Mouse (Mus musculus) midbrain, embryonic 14.5 days (tissue): Measurements from ENCODE around the gene Btbd6. TPM values are rescaled to one million over a fixed set of nuclear protein-coding genes. Genes with fewer than 3 reads are reported as not detected.

Experiments used
- ATAC-seq: fragments of 200-750 bp; cut with Nextera tagmentation; 2 replicates; pipeline ENCODE4 v1.8.0; 2017; ENCODE audit warnings: moderate number of reproducible peaks, moderate library complexity; ENCODE audit not compliant: low FRiP score, low TSS enrichment
- DNase-seq: peaks from one replicate; pipeline ENCODE4 v3.0.0-alpha.2; 2015
- H3K27ac ChIP-seq: fragments of 300-500 bp; sonication (generic); replicated peaks from 2 replicates; pipeline ENCODE4 v1.5.1; 2014; ENCODE audit warnings: mild to moderate bottlenecking, low read depth, low read length, moderate library complexity
- H3K27me3 ChIP-seq: fragments of 300-500 bp; sonication (generic); 2 replicates; pipeline ENCODE4 v1.6.1; 2014; ENCODE audit warnings: low read length, control low read depth, mixed read lengths; ENCODE audit not compliant: control insufficient read depth, insufficient read depth
- H3K36me3 ChIP-seq: fragments of 300-500 bp; sonication (generic); 2 replicates; pipeline ENCODE4 v1.6.1; 2014; ENCODE audit warnings: low read length, control low read depth; ENCODE audit not compliant: control insufficient read depth, insufficient read depth
- H3K4me1 ChIP-seq: fragments of 300-500 bp; sonication (generic); 2 replicates; pipeline ENCODE4 v1.6.1; 2014; ENCODE audit warnings: mild to moderate bottlenecking, antibody characterized with exemption, low read length, control low read depth; ENCODE audit not compliant: control insufficient read depth, insufficient read depth
- H3K4me2 ChIP-seq: fragments of 300-500 bp; sonication (generic); 2 replicates; pipeline ENCODE4 v1.6.1; 2014; ENCODE audit warnings: mild to moderate bottlenecking, low read length, moderate library complexity
- H3K4me3 ChIP-seq: fragments of 300-500 bp; sonication (generic); replicated peaks from 2 replicates; pipeline ENCODE4 v1.5.1; 2014; ENCODE audit warnings: low read depth, low read length
- H3K9ac ChIP-seq: fragments of 300-500 bp; sonication (generic); replicated peaks from 2 replicates; pipeline ENCODE4 v1.6.1; 2014; ENCODE audit warnings: mild to moderate bottlenecking, low read length, moderate library complexity
- H3K9me3 ChIP-seq: fragments of 300-500 bp; sonication (generic); 2 replicates; pipeline ENCODE4 v1.6.1; 2016; ENCODE audit warnings: low read length, control low read depth, mixed read lengths; ENCODE audit not compliant: control insufficient read depth
- WGBS: fragments of 180-500 bp; shearing (Covaris S2); extraction: QIAGEN DNeasy Blood & Tissue Kit; methylation state at CpG from one replicate; pipeline ENCODE4 v1.1.7; 2014; 5-methylcytosine and 5-hydroxymethylcytosine counted together
- polyA plus RNA-seq: library from polyadenylated mRNA; unstranded; fragments of >200 nt; fragmentation: Nextera tagmentation; extraction: Ambion mirVana; gene quantifications from 2 replicates; pipeline ENCODE4 v1.2.1, GENCODE M21; 2014

The Btbd6 gene
- polyA plus RNA-seq, 1 experiment from 2014 or later: 49.8 TPM

DNA sequence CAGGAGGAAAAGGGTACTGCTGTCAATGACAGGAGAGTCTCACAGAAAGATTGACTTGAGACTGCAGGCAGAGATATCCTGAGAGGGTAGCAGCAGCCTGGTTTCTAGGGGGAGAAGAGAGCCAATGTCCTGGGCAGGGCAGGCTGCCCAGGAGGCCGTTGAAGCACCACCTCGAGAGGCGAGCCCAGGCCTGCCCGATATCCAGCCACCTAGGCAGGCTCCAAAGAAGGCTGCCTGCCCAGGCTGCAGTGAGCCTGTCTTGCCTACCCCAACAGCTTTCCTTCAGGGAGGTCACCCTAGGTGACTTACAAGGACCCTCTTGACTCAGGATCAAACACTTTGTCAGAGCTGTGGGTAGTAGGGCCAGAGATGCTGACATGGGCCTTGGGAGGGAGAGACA lies 36.0 kb upstream of the Btbd6 start:
- WGBS: 95% methylated on average over 4 of the region's 4 CpGs
- DNase-seq (no peak), ATAC-seq (no peak)
- no peaks in the 10 kb centered on the region for H3K9me3 ChIP-seq
- no peaks in the 10 kb centered on the region for H3K36me3 ChIP-seq
- H3K4me2 ChIP-seq: no peak overlapping the region
- H3K4me3 ChIP-seq: no peak overlapping the region
- H3K4me1 ChIP-seq: peaks cover 9% of the 10 kb centered on the region
- no peak overlapping the region for H3K9ac ChIP-seq
- no peak overlapping the region for H3K27ac ChIP-seq
- H3K27me3 ChIP-seq: no peaks in the 10 kb centered on the region

- H3K4me3 ChIP-seq: no peak overlapping the region
- DNase-seq (no peak), ATAC-seq (no peak)
- 85% methylated on average over 9 of the region's 9 CpGs for WGBS
- no peaks in the 10 kb centered on the region for H3K27me3 ChIP-seq
- H3K4me2 ChIP-seq: no peak overlapping the region
- peaks cover 9% of the 10 kb centered on the region for H3K4me1 ChIP-seq
- H3K9ac ChIP-seq: no peak overlapping the region
- no peaks in the 10 kb centered on the region for H3K9me3 ChIP-seq
- no peak overlapping the region for H3K27ac ChIP-seq
- no peaks in the 10 kb centered on the region for H3K36me3 ChIP-seq
Observed at GRCm38 (mm10) chr12:112940710-112941109, 35.6 kb upstream of the Btbd6 start.

- Histone ChIP-seq H3K9me3 (no peaks in the 10 kb centered on the region), H3K27me3 (no peaks in the 10 kb centered on the region), H3K4me1 (peaks cover 9% of the 10 kb centered on the region), H3K36me3 (no peaks in the 10 kb centered on the region), H3K27ac (peak overlapping the region; percentile 74; the same call in 1 of the 2 replicates), H3K9ac (peak overlapping the region; percentile 68; the same call in 1 of the 2 replicates), H3K4me3 (peak overlapping the region; percentile 62), H3K4me2 (peak overlapping the region; percentile 67)
- WGBS: 44% methylated on average over 10 of the region's 10 CpGs
- DNase-seq: no peak
- ATAC-seq: 0 out of 2 replicates have a peak, but pooled peaks have one; percentile 0
Observed at GRCm38 (mm10) chr12:112941156-112941775, 35.0 kb upstream of the Btbd6 start.

DNA sequence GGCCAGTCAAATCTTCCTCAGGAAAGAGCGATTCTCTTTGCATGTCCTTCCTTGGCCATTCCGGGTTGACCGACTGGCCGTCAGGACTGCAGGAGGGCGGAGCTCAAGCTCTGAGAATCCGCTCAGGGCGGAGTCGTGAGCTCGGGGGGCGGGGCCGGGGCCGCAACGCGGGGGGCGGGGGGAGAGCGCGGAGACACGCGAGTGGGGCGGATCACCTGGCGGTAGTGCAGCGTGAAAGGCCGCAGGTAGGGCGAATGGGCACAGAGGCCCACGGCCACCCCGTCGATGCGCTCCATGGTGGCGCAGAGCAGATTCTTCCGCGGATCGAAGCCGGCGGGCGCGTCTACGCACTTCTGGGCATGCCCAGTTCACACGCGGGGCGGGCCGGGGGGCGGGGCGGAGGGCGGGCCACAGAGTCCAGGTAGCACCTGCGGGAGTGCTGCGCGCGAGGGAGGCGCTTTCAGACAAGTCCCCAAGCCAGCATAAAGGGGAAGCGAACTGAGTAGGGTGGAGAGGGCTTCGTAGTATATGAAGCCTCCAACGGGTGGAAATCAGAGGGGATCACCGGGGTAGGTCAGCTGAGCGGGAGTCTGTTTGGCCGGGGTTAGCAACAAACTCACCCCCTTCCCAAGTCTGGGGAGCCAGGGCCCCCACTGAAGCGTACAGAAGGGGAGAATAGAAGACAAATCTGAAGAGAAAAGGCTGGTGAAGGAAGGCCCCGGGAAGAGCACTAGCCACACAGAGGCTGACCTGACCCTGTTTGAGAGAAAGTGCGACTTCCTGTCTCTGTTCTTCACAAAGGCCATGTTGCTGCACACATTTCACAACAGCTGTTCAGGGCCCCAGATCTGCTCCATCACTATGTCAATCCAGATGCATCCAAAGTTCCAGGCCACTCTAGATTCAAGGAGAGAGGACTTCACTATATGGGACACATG lies 34.2 kb upstream of the Btbd6 start, which contains the start of gene Nudt14:
Gene Nudt14 (minus strand): TSS at position 349 of the 938 bp plus-strand sequence.
- H3K4me3 ChIP-seq: peak within 1 kb of the TSS; percentile 62
- 2% methylated on average over 58 of the region's 58 CpGs for WGBS
- H3K27ac ChIP-seq: peak within 1 kb of the TSS; percentile 74
- H3K4me2 ChIP-seq: peak within 1 kb of the TSS; percentile 67
- H3K36me3 ChIP-seq: no peaks in the 10 kb centered on the region
- DNase-seq (peak; percentile 85), ATAC-seq (peak; percentile 79)
- peak within 1 kb of the TSS; percentile 68 for H3K9ac ChIP-seq
- H3K9me3 ChIP-seq: no peaks in the 10 kb centered on the region
- H3K4me1 ChIP-seq: peaks cover 9% of the 10 kb centered on the region
- no peaks in the 10 kb centered on the region for H3K27me3 ChIP-seq

- Histone ChIP-seq H3K9me3 (no peaks in the 10 kb centered on the region), H3K27ac (no peak overlapping the region), H3K4me1 (peaks cover 9% of the 10 kb centered on the region), H3K36me3 (no peaks in the 10 kb centered on the region), H3K4me2 (no peak overlapping the region), H3K4me3 (no peak overlapping the region), H3K9ac (no peak overlapping the region), H3K27me3 (no peaks in the 10 kb centered on the region)
- WGBS: 86% methylated on average over 2 of the region's 2 CpGs
- ATAC-seq (no peak), DNase-seq (no peak)
Observed at GRCm38 (mm10) chr12:112943669-112944068, 32.6 kb upstream of the Btbd6 start.

- ATAC-seq: no peak
- 27% methylated on average over 4 of the region's 4 CpGs for WGBS
Observed at GRCm38 (mm10) chr12:112947307-112947706, 29.0 kb upstream of the Btbd6 start.

DNA sequence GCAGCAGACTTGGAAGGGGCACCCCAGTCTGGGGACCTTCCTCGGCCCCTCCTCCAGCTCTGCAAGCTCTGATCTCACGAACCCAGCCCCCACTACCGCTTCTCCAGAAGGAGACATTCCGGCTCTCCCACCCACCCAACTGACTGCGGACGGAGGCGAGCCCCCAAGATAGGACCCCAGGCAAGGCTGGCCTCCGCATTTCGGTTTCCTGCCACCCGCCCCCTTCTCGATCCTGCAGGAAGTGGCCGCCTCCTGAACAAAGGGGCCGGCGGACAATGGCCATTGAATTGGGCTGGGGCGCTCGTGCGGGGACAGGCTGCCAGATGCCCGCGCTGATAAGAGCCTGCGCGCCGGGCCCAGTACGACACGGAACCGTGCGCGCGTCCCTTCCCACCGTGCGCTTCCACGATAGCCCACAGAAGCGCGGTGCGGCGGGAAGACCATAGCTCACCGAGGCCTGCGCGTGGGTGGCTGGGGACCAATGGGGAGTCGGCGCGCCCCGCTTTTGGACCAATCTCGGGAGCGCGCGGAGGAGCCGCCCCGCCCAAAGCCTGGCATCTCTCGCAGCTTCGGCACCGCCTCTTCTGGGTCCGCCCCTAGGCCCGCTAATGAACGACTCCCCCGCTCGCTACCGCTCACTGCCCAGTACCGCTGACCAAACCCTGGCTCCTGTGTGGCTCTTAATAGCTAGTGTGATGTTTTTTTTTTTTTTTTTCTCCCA lies 26.1 kb upstream of the Btbd6 start:
- ATAC-seq: peak; percentile 91

More at GRCm38 (mm10) chr12:112947307-112947706, 29.0 kb upstream of the Btbd6 start:
- no peak for DNase-seq
- Histone ChIP-seq H3K9ac (no peak overlapping the region), H3K36me3 (no peaks in the 10 kb centered on the region), H3K4me1 (peaks cover 18% of the 10 kb centered on the region), H3K27ac (no peak overlapping the region), H3K9me3 (no peaks in the 10 kb centered on the region), H3K27me3 (no peaks in the 10 kb centered on the region), H3K4me2 (no peak overlapping the region), H3K4me3 (no peak overlapping the region)

GRCm38 (mm10) chr12:112950761-112951129 lies 25.5 kb upstream of the Btbd6 start:
- Histone ChIP-seq H3K4me2 (peak overlapping the region; percentile 92), H3K27me3 (no peaks in the 10 kb centered on the region), H3K36me3 (no peaks in the 10 kb centered on the region), H3K9me3 (no peaks in the 10 kb centered on the region), H3K9ac (peak overlapping the region; percentile 88), H3K27ac (peak overlapping the region; percentile 94), H3K4me3 (peak overlapping the region; percentile 61), H3K4me1 (peaks cover 17% of the 10 kb centered on the region)
- DNase-seq: no peak
- ATAC-seq: peak; percentile 25; the same call in 1 of the 2 replicates
- 3% methylated on average over 6 of the region's 6 CpGs for WGBS

More for the DNA sequence above, 26.1 kb upstream of the Btbd6 start:
- Histone ChIP-seq H3K27ac (peak overlapping the region; percentile 94), H3K9me3 (no peaks in the 10 kb centered on the region), H3K27me3 (no peaks in the 10 kb centered on the region), H3K4me1 (peaks cover 17% of the 10 kb centered on the region), H3K4me3 (peak overlapping the region; percentile 61), H3K9ac (peak overlapping the region; percentile 88), H3K4me2 (peak overlapping the region; percentile 92), H3K36me3 (no peaks in the 10 kb centered on the region)
- WGBS: under 1% methylated on average over 58 of the region's 58 CpGs
- peak; percentile 98 for DNase-seq
